Mouse (Mus musculus) kidney, embryonic 16.5 days (tissue): Measurements from ENCODE around the gene Cxcl12. TPM values are rescaled to one million over a fixed set of nuclear protein-coding genes. Genes with fewer than 3 reads are reported as not detected.

ENCODE experiments used
- ATAC-seq: fragments of 200-750 bp; cut with Nextera tagmentation; 2 replicates; pipeline ENCODE4 v1.8.0; 2017; ENCODE audit warnings: moderate TSS enrichment; ENCODE audit not compliant: low FRiP score, low TSS enrichment
- H3K27ac ChIP-seq: fragments of 300-500 bp; sonication (generic); 2 replicates; pipeline ENCODE4 v1.5.1; 2014; ENCODE audit warnings: low read length
- H3K27me3 ChIP-seq: fragments of 300-500 bp; sonication (generic); 2 replicates; pipeline ENCODE4 v1.6.1; 2014; ENCODE audit warnings: low read length, control low read depth, mixed read lengths; ENCODE audit not compliant: insufficient read depth
- H3K36me3 ChIP-seq: fragments of 300-500 bp; sonication (generic); 2 replicates; pipeline ENCODE4 v1.6.1; 2014; ENCODE audit warnings: low read length, control low read depth, mixed read lengths; ENCODE audit not compliant: insufficient read depth
- H3K4me1 ChIP-seq: fragments of 300-500 bp; sonication (generic); 2 replicates; pipeline ENCODE4 v1.6.1; 2014; ENCODE audit warnings: low read length, control low read depth, mixed read lengths; ENCODE audit not compliant: insufficient read depth
- H3K4me2 ChIP-seq: fragments of 300-500 bp; sonication (generic); replicated peaks from 2 replicates; pipeline ENCODE4 v1.6.1; 2014; ENCODE audit warnings: low read depth, low read length
- H3K4me3 ChIP-seq: fragments of 300-500 bp; sonication (generic); 2 replicates; pipeline ENCODE4 v1.5.1; 2014; ENCODE audit warnings: mild to moderate bottlenecking, low read length
- H3K9ac ChIP-seq: fragments of 300-500 bp; sonication (generic); replicated peaks from 2 replicates; pipeline ENCODE4 v1.6.1; 2014; ENCODE audit warnings: low read length
- H3K9me3 ChIP-seq: fragments of 300-500 bp; sonication (generic); 2 replicates; pipeline ENCODE4 v1.6.1; 2016; ENCODE audit warnings: low read length, control low read depth
- WGBS: fragments of 180-500 bp; shearing (Covaris S2); extraction: QIAGEN DNeasy Blood & Tissue Kit; methylation state at CpG from one replicate; pipeline ENCODE4 v1.1.7; 2014; 5-methylcytosine and 5-hydroxymethylcytosine counted together
- polyA plus RNA-seq: library from polyadenylated mRNA; unstranded; fragments of >200 nt; fragmentation: Nextera tagmentation; extraction: Ambion mirVana; gene quantifications from 2 replicates; pipeline ENCODE4 v1.2.1, GENCODE M21; 2015

Gene Cxcl12
- polyA plus RNA-seq = 152 and 162 TPM in 2 replicates

- peak; percentile 74 for ATAC-seq
- H3K27ac ChIP-seq = peak within 1 kb of the TSS; percentile 50
- peaks cover 11% of the 10 kb centered on the region for H3K27me3 ChIP-seq
- H3K9me3 ChIP-seq = no peaks in the 10 kb centered on the region
- peak within 1 kb of the TSS; percentile 73 for H3K4me3 ChIP-seq
- H3K4me2 ChIP-seq = peak within 1 kb of the TSS; percentile 93
- peaks cover 17% of the 10 kb centered on the region for H3K4me1 ChIP-seq
- H3K36me3 ChIP-seq = 0 out of 2 replicates have a peak, but pooled peaks cover under 1% of the 10 kb centered on the region
- under 1% methylated on average over 60 of the region's 64 CpGs for WGBS
- H3K9ac ChIP-seq = peak within 1 kb of the TSS; percentile 80
These were observed at the start of gene Cxcl12 for GRCm38 (mm10) chr6:117168321-117169011. Gene Cxcl12, plus strand, starts transcription at chr6:117168535.

- no peak overlapping the region for H3K4me3 ChIP-seq
- H3K4me2 ChIP-seq = no peak overlapping the region
- no peaks in the 10 kb centered on the region for H3K4me1 ChIP-seq
- H3K27me3 ChIP-seq = no peaks in the 10 kb centered on the region
- H3K9ac ChIP-seq = no peak overlapping the region
- H3K36me3 ChIP-seq = no peaks in the 10 kb centered on the region
- 86% methylated on average over 3 of the region's 3 CpGs for WGBS
- H3K9me3 ChIP-seq = no peaks in the 10 kb centered on the region
- H3K27ac ChIP-seq = no peak overlapping the region
- no peak for ATAC-seq
These were observed 46.3 kb upstream of the Cxcl12 start for GRCm38 (mm10) chr6:117122074-117122473.

DNA sequence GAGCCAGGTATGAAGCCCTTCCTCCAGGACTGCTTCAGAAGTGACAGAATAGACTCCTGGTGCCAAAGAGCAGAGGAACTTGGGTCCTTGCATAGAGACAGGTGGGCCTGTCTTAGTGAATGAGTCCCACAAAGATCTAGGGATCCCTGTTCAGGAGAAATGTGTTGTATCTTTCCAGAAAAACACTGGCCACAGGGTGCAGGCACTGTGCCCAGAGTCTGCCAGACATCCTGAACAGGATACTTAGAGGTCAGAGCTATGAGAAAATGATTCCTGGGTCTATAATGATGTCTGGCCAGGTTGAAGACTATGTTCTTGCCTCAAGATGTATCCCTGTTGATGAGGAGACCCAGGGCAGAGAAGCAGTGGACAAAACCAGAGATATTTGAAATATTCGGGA lies 42.0 kb upstream of the Cxcl12 start:
- H3K9me3 ChIP-seq = no peaks in the 10 kb centered on the region
- no peak for ATAC-seq
- H3K27me3 ChIP-seq = no peaks in the 10 kb centered on the region
- WGBS = 92% methylated on average over 1 of the region's 1 CpGs
- H3K36me3 ChIP-seq = no peaks in the 10 kb centered on the region
- H3K9ac ChIP-seq = no peak overlapping the region
- peaks cover 25% of the 10 kb centered on the region for H3K4me1 ChIP-seq
- no peak overlapping the region for H3K4me3 ChIP-seq
- no peak overlapping the region for H3K27ac ChIP-seq
- no peak overlapping the region for H3K4me2 ChIP-seq

DNA sequence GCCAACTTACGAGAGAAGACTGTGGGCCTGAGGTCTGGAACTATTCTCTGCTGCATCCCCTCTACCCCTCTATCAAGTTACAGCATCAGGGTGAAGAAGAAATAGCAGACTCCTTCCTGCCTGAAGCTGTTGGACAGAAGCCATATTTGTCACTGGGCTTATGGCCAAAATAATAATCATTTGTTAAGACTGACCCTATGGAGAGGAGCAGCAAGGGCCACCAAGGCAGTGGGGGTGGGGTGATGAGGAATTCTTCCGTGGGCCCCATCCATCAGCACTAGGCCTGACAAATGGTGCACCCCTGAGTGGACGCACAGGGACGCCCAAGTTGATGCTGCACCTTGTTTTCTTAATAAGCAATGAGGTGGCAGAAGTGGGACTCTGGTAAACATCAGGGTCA lies 38.9 kb upstream of the Cxcl12 start:
- 43% methylated on average over 4 of the region's 4 CpGs for WGBS
- Histone ChIP-seq H3K27ac (no peak overlapping the region), H3K4me3 (no peak overlapping the region), H3K4me2 (no peak overlapping the region), H3K27me3 (no peaks in the 10 kb centered on the region), H3K36me3 (no peaks in the 10 kb centered on the region), H3K4me1 (peaks cover 27% of the 10 kb centered on the region), H3K9me3 (no peaks in the 10 kb centered on the region), H3K9ac (no peak overlapping the region)
- ATAC-seq = peak; percentile 13; the same call in 1 of the 2 replicates

- Histone ChIP-seq H3K4me1 (peaks cover 27% of the 10 kb centered on the region), H3K9ac (peak overlapping the region; percentile 13; the same call in 1 of the 2 replicates), H3K9me3 (no peaks in the 10 kb centered on the region), H3K27me3 (no peaks in the 10 kb centered on the region), H3K27ac (peak overlapping the region; percentile 43), H3K4me2 (peak overlapping the region; percentile 51), H3K4me3 (peak overlapping the region; percentile 32), H3K36me3 (no peaks in the 10 kb centered on the region)
- peak; percentile 46; the same call in 1 of the 2 replicates for ATAC-seq
- 11% methylated on average over 15 of the region's 15 CpGs for WGBS
These were observed 37.6 kb upstream of the Cxcl12 start for GRCm38 (mm10) chr6:117130680-117131111.

- Histone ChIP-seq H3K9ac (no peak overlapping the region), H3K9me3 (no peaks in the 10 kb centered on the region), H3K4me1 (peaks cover 23% of the 10 kb centered on the region), H3K27ac (no peak overlapping the region), H3K36me3 (no peaks in the 10 kb centered on the region), H3K4me3 (no peak overlapping the region), H3K27me3 (no peaks in the 10 kb centered on the region), H3K4me2 (no peak overlapping the region)
- ATAC-seq = no peak
- 69% methylated on average over 4 of the region's 4 CpGs for WGBS
These were observed 33.8 kb upstream of the Cxcl12 start for GRCm38 (mm10) chr6:117134526-117134925.

- no peak overlapping the region for H3K27ac ChIP-seq
These were observed 30.6 kb upstream of the Cxcl12 start for GRCm38 (mm10) chr6:117137735-117138134.

GRCm38 (mm10) chr6:117140907-117141306 lies 27.4 kb upstream of the Cxcl12 start:
- WGBS = 75% methylated on average over 4 of the region's 4 CpGs

More at GRCm38 (mm10) chr6:117137735-117138134, 30.6 kb upstream of the Cxcl12 start:
- Histone ChIP-seq H3K27me3 (no peaks in the 10 kb centered on the region), H3K9me3 (no peaks in the 10 kb centered on the region), H3K4me3 (no peak overlapping the region), H3K4me1 (0 out of 2 replicates have a peak, but pooled peaks cover 5% of the 10 kb centered on the region), H3K36me3 (no peaks in the 10 kb centered on the region), H3K9ac (no peak overlapping the region), H3K4me2 (no peak overlapping the region)
- 58% methylated on average over 2 of the region's 2 CpGs for WGBS
- ATAC-seq = no peak

DNA sequence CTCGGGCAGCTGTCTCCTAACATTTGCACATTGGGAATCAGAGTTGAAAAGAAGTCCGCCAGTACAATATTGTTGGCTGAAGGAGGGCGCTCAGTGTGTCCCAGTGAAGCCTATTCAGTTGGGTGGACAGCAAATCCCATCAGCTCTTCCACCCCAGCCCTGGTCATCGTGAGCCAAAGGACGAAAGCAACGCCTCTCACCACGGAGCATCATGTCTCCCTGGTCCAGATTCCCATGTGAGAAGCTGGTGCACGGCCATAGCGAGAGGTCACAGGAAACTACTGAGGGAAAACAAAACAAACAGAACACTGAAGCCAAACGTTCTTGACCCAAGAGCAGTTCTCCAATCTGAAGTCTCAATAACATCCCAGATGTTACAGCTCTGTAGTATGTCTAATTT lies 21.4 kb upstream of the Cxcl12 start:
- Histone ChIP-seq H3K9ac (no peak overlapping the region), H3K9me3 (no peaks in the 10 kb centered on the region), H3K4me2 (no peak overlapping the region), H3K27me3 (no peaks in the 10 kb centered on the region), H3K4me3 (no peak overlapping the region), H3K36me3 (no peaks in the 10 kb centered on the region), H3K4me1 (peaks cover 3% of the 10 kb centered on the region; the same call in 1 of the 2 replicates), H3K27ac (no peak overlapping the region)
- WGBS = 63% methylated on average over 10 of the region's 10 CpGs
- ATAC-seq = no peak

More at GRCm38 (mm10) chr6:117140907-117141306, 27.4 kb upstream of the Cxcl12 start:
- no peak overlapping the region for H3K9ac ChIP-seq
- H3K9me3 ChIP-seq = no peaks in the 10 kb centered on the region
- H3K4me3 ChIP-seq = no peak overlapping the region
- ATAC-seq = no peak
- H3K27ac ChIP-seq = no peak overlapping the region
- H3K27me3 ChIP-seq = no peaks in the 10 kb centered on the region
- H3K4me2 ChIP-seq = no peak overlapping the region
- H3K36me3 ChIP-seq = no peaks in the 10 kb centered on the region
- 0 out of 2 replicates have a peak, but pooled peaks cover 5% of the 10 kb centered on the region for H3K4me1 ChIP-seq

DNA sequence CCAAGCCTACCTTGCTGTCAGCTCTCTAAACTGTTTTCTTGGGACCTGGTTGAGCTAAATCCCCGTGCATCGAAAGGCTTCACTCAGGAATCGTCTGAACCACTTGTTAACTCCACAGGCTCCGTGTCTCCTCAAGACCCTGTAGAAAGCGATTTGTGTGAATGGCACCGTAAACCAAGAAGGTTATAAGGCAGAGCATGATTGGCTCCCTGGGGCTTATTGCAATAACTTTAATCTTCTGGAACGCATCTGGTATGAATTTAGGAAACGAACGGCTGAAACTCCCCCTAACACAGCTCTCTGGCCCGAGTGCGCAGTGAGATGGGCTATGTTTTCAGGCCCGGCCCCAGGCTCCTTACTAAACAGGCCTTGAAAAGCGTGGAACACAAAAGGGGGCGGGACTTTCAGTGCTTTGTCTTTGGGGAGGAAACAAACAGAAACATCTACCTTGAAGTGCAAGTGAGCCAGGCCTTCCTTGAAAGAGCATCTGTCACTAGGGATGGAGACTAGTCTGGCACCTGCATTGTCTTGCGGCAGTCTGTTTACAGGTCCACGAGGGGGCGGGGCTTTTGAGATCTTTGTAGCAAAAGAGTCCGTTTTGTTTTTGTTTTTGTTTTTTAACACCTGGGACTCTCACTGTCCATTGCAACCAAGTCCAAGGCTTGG lies 16.7 kb upstream of the Cxcl12 start:
- H3K9ac ChIP-seq = no peak overlapping the region
- WGBS = 35% methylated on average over 18 of the region's 18 CpGs
- H3K27ac ChIP-seq = no peak overlapping the region
- no peaks in the 10 kb centered on the region for H3K27me3 ChIP-seq
- no peak for ATAC-seq
- no peaks in the 10 kb centered on the region; the same call in 1 of the 2 replicates for H3K4me1 ChIP-seq
- no peaks in the 10 kb centered on the region for H3K36me3 ChIP-seq
- no peak overlapping the region for H3K4me3 ChIP-seq
- no peak overlapping the region for H3K4me2 ChIP-seq
- no peaks in the 10 kb centered on the region for H3K9me3 ChIP-seq
